Mouse (Mus musculus) testis, adult 2 months (tissue): ENCODE measurements around the gene Ndufa12.

Source experiments
- CTCF ChIP-seq: fragments of 200-500 bp; IDR thresholded peaks from 2 replicates; pipeline ENCODE4 v1.5.1; 2012; ENCODE audit warnings: low read depth, mild to moderate bottlenecking, inconsistent platforms, low read length, moderate library complexity; ENCODE audit not compliant: control insufficient read depth, insufficient read depth, insufficient replicate concordance
- POLR2A ChIP-seq: fragments of 200-500 bp; IDR thresholded peaks from 2 replicates; pipeline ENCODE4 v1.6.1; 2012; ENCODE audit warnings: low read depth, mild to moderate bottlenecking, inconsistent platforms, low read length, moderate library complexity; ENCODE audit not compliant: control insufficient read depth

DNA sequence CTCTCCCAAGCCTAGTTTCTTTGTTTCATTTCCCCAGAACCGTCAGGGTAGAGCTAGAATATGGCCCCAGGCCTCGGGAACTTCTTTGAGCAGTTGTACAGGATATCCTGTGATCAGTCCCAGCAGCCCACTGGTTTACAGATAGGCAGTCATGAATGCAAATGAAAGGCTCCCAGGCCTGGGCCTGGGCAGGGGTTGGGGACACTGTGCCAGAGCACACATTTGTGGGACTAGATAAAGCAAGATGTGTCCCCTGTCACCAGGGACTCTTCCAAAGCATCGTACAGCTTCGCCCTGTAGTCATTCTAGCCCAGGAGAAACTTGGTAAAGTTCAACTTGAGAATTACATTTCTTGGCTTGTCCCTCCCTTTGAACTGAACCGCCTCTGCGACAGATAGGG, 39.6 kb upstream of the Ndufa12 start:
- TF ChIP-seq CTCF (no peak), POLR2A (no peak)
